Mouse (Mus musculus) thymus, adult 2 months (tissue): ENCODE data around the gene Bach2. TPM values are rescaled to one million over a fixed set of nuclear protein-coding genes. Genes with fewer than 3 reads are reported as not detected.

Experiments
- DNase-seq: peaks from one replicate; pipeline ENCODE4 v3.0.0; 2021
- H3K27ac ChIP-seq: fragments of 200-500 bp; 2 replicates; pipeline ENCODE4 v1.5.1; 2012; ENCODE audit warnings: low read length, control low read depth; ENCODE audit not compliant: control insufficient read depth, insufficient read depth
- H3K27me3 ChIP-seq: fragments of 200-500 bp; 2 replicates; pipeline ENCODE4 v1.6.1; 2012; ENCODE audit warnings: mild to moderate bottlenecking, low read length, moderate library complexity, mixed read lengths; ENCODE audit not compliant: control insufficient read depth, insufficient read depth
- H3K36me3 ChIP-seq: fragments of 200-500 bp; 2 replicates; pipeline ENCODE4 v1.6.1; 2012; ENCODE audit warnings: mild to moderate bottlenecking, low read length, moderate library complexity; ENCODE audit not compliant: control insufficient read depth, insufficient read depth
- H3K4me1 ChIP-seq: fragments of 200-500 bp; replicated peaks from 2 replicates; pipeline ENCODE4 v1.6.1; 2012; ENCODE audit warnings: low read length; ENCODE audit not compliant: control insufficient read depth, insufficient read depth
- H3K4me3 ChIP-seq: fragments of 200-500 bp; 2 replicates; pipeline ENCODE4 v1.5.1; 2012; ENCODE audit warnings: mild to moderate bottlenecking, low read length, control low read depth, moderate library complexity; ENCODE audit not compliant: control insufficient read depth, insufficient read depth
- CTCF ChIP-seq: fragments of 200-500 bp; IDR thresholded peaks from 2 replicates; pipeline ENCODE4 v1.5.1; 2012; ENCODE audit warnings: mild to moderate bottlenecking, control low read depth, low read length, moderate library complexity, borderline replicate concordance; ENCODE audit not compliant: control insufficient read depth, poor library complexity, insufficient read depth; ENCODE audit errors: extremely low read depth
- POLR2A ChIP-seq: fragments of 200-500 bp; IDR thresholded peaks from 2 replicates; pipeline ENCODE4 v1.6.1; 2012; ENCODE audit warnings: mild to moderate bottlenecking, low read length, control low read depth, moderate library complexity; ENCODE audit not compliant: control insufficient read depth, poor library complexity, insufficient read depth; ENCODE audit errors: extremely low read depth
- WGBS: fragments of 180-500 bp; shearing (Covaris S2); methylation state at CpG from one replicate; pipeline ENCODE4 v1.1.7; 2018; 5-methylcytosine and 5-hydroxymethylcytosine counted together
- polyA plus RNA-seq: library from polyadenylated mRNA; depleted of rRNA; stranded (reverse); fragments of >200 nt; gene quantifications from 2 replicates; pipeline ENCODE4 v1.2.3, GENCODE M21; 2012

Bach2 gene
- polyA plus RNA-seq, 1 experiment = 9.4 TPM

GRCm38 (mm10) chr4:32242122-32242615 is 3.6 kb downstream of the Bach2 start:
- no peak overlapping the region for H3K4me3 ChIP-seq
- H3K27me3 ChIP-seq = no peaks in the 10 kb centered on the region
- no peak overlapping the region for H3K27ac ChIP-seq
- no peaks in the 10 kb centered on the region for H3K36me3 ChIP-seq
- DNase-seq = no peak
- peaks cover 7% of the 10 kb centered on the region for H3K4me1 ChIP-seq
- WGBS = 66% methylated on average over 6 of the region's 6 CpGs
- TF ChIP-seq POLR2A = no peak
- TF ChIP-seq CTCF = no peak

GRCm38 (mm10) chr4:32243458-32243857 is 4.9 kb downstream of the Bach2 start:
- Histone ChIP-seq H3K4me3 (no peak overlapping the region), H3K36me3 (no peaks in the 10 kb centered on the region), H3K4me1 (peaks cover 7% of the 10 kb centered on the region), H3K27me3 (no peaks in the 10 kb centered on the region), H3K27ac (no peak overlapping the region)
- DNase-seq = no peak
- TF ChIP-seq CTCF (no peak), POLR2A (no peak)
- 89% methylated on average over 10 of the region's 10 CpGs for WGBS

GRCm38 (mm10) chr4:32244092-32244745 is 5.6 kb downstream of the Bach2 start:
- TF ChIP-seq CTCF = no peak
- 93% methylated on average over 18 of the region's 18 CpGs for WGBS
- Histone ChIP-seq H3K27ac (no peak overlapping the region), H3K4me1 (peaks cover 12% of the 10 kb centered on the region), H3K36me3 (no peaks in the 10 kb centered on the region), H3K4me3 (no peak overlapping the region), H3K27me3 (no peaks in the 10 kb centered on the region)
- no peak for DNase-seq

DNA sequence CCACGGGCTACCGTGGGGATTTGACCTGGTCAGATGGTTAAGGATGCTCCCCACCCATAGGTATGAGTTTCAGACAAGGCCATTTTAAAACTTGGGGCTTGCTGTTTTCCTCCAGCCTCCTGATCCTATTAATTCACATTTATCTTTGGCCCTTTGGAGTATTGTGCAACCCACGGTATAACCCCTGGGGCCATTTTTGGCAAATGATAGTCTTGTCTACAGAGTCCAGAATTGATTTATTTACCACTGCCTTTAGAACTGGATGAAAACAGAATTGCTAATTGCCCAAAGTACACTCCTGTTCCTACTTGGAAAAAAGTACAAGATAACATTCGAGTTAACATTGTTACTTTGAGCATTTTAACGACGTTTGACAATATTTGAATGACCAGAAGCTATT is 7.0 kb downstream of the Bach2 start:
- TF ChIP-seq POLR2A (no peak), CTCF (no peak)
- DNase-seq = no peak
- WGBS = 95% methylated on average over 6 of the region's 6 CpGs
- H3K4me1 ChIP-seq = peaks cover 21% of the 10 kb centered on the region
- no peak overlapping the region for H3K4me3 ChIP-seq
- no peaks in the 10 kb centered on the region for H3K27me3 ChIP-seq
- no peaks in the 10 kb centered on the region for H3K36me3 ChIP-seq
- no peak overlapping the region for H3K27ac ChIP-seq

DNA sequence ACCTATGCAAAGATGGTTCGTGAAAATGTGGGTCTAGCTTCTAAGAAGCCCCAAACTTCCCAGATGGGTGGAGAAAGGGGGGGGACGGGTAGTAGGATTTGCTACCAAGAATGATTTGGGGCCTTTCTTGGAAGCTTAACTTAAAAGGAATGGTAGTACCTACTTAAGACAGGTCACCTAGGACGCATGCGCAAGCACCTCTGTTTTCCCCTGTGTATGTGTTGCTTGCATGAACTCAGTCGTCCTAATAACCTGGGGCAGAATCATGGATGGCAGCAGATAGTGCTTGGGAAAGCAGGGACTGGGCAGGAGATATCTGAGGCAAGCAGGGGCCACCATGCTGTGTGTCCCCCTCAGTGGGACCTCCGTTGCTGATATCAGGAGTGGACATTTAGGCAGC is 7.4 kb downstream of the Bach2 start:
- WGBS = 93% methylated on average over 6 of the region's 6 CpGs
- no peak overlapping the region for H3K27ac ChIP-seq
- DNase-seq = no peak
- TF ChIP-seq POLR2A (no peak), CTCF (no peak)
- no peaks in the 10 kb centered on the region for H3K27me3 ChIP-seq
- H3K36me3 ChIP-seq = no peaks in the 10 kb centered on the region
- no peak overlapping the region for H3K4me3 ChIP-seq
- H3K4me1 ChIP-seq = peaks cover 24% of the 10 kb centered on the region

GRCm38 (mm10) chr4:32246801-32247200 is 8.2 kb downstream of the Bach2 start:
- Histone ChIP-seq H3K36me3 (no peaks in the 10 kb centered on the region), H3K4me1 (peaks cover 28% of the 10 kb centered on the region), H3K27ac (no peak overlapping the region), H3K27me3 (no peaks in the 10 kb centered on the region), H3K4me3 (no peak overlapping the region)
- no peak for DNase-seq
- WGBS = 70% methylated on average over 7 of the region's 7 CpGs
- TF ChIP-seq CTCF = no peak
- no peak for TF ChIP-seq POLR2A
